Mouse (Mus musculus): ENCODE measurements around the gene Cacul1. TPM values are rescaled to one million over a fixed set of nuclear protein-coding genes. Genes with fewer than 3 reads are reported as not detected.

Cacul1 gene
- polyA plus RNA-seq, 1 experiment from 2014 or later, result 14.1 TPM

- H3K4me3 ChIP-seq (replicated peaks; ENCODE audit: low read length), result no peak overlapping the region
- H3K36me3 ChIP-seq (ENCODE audit: control insufficient read depth, insufficient read depth, low read length), result no peaks in the 10 kb centered on the region; the same call in 1 of the 2 replicates
- H3K9me3 ChIP-seq (replicated peaks; ENCODE audit: control insufficient read depth, low read length), result no peaks in the 10 kb centered on the region
- 70% methylated on average over 4 of the region's 4 CpGs for WGBS
- H3K9ac ChIP-seq (ENCODE audit: low read length), result no peak overlapping the region
- H3K27ac ChIP-seq (ENCODE audit: low read length), result no peak overlapping the region
- no peaks in the 10 kb centered on the region for H3K27me3 ChIP-seq (ENCODE audit: control insufficient read depth, insufficient read depth, low read length)
- no peak for ATAC-seq (ENCODE audit: insufficient read depth, low FRiP score)
- H3K4me2 ChIP-seq (ENCODE audit: low read depth, low read length), result no peak overlapping the region
- H3K4me1 ChIP-seq (ENCODE audit: control insufficient read depth, insufficient read depth, low read length), result no peaks in the 10 kb centered on the region
These were observed 25.9 kb downstream of the Cacul1 start for GRCm38 (mm10) chr19:60554866-60555438.

- Histone ChIP-seq H3K36me3 (ENCODE audit: control insufficient read depth, insufficient read depth, low read length) (no peaks in the 10 kb centered on the region), H3K9me3 (replicated peaks; ENCODE audit: control insufficient read depth, low read length) (no peaks in the 10 kb centered on the region), H3K9ac (ENCODE audit: low read length) (no peak overlapping the region), H3K27me3 (ENCODE audit: control insufficient read depth, insufficient read depth, low read length) (no peaks in the 10 kb centered on the region), H3K4me2 (ENCODE audit: low read depth, low read length) (no peak overlapping the region), H3K4me1 (ENCODE audit: control insufficient read depth, insufficient read depth, low read length) (no peaks in the 10 kb centered on the region), H3K4me3 (replicated peaks; ENCODE audit: low read length) (no peak overlapping the region), H3K27ac (ENCODE audit: low read length) (no peak overlapping the region)
- ATAC-seq (ENCODE audit: insufficient read depth, low FRiP score), result no peak
These were observed 27.3 kb downstream of the Cacul1 start for GRCm38 (mm10) chr19:60553501-60553900.

GRCm38 (mm10) chr19:60543302-60543701, 37.5 kb downstream of the Cacul1 start:
- Histone ChIP-seq H3K4me3 (replicated peaks; ENCODE audit: low read length) (no peak overlapping the region), H3K36me3 (ENCODE audit: control insufficient read depth, insufficient read depth, low read length) (peaks cover 7% of the 10 kb centered on the region; the same call in 1 of the 2 replicates), H3K27me3 (ENCODE audit: control insufficient read depth, insufficient read depth, low read length) (no peaks in the 10 kb centered on the region), H3K9ac (ENCODE audit: low read length) (no peak overlapping the region), H3K4me1 (ENCODE audit: control insufficient read depth, insufficient read depth, low read length) (no peaks in the 10 kb centered on the region), H3K27ac (ENCODE audit: low read length) (no peak overlapping the region), H3K4me2 (ENCODE audit: low read depth, low read length) (no peak overlapping the region), H3K9me3 (replicated peaks; ENCODE audit: control insufficient read depth, low read length) (no peaks in the 10 kb centered on the region)
- WGBS, result 91% methylated on average over 2 of the region's 2 CpGs
- ATAC-seq (ENCODE audit: insufficient read depth, low FRiP score), result no peak

- 83% methylated on average over 2 of the region's 2 CpGs for WGBS
- Histone ChIP-seq H3K27ac (ENCODE audit: low read length) (no peak overlapping the region), H3K9me3 (replicated peaks; ENCODE audit: control insufficient read depth, low read length) (no peaks in the 10 kb centered on the region), H3K4me3 (replicated peaks; ENCODE audit: low read length) (no peak overlapping the region), H3K4me1 (ENCODE audit: control insufficient read depth, insufficient read depth, low read length) (no peaks in the 10 kb centered on the region), H3K36me3 (ENCODE audit: control insufficient read depth, insufficient read depth, low read length) (no peaks in the 10 kb centered on the region), H3K4me2 (ENCODE audit: low read depth, low read length) (no peak overlapping the region), H3K9ac (ENCODE audit: low read length) (no peak overlapping the region), H3K27me3 (ENCODE audit: control insufficient read depth, insufficient read depth, low read length) (no peaks in the 10 kb centered on the region)
- no peak for ATAC-seq (ENCODE audit: insufficient read depth, low FRiP score)
These were observed 48.9 kb downstream of the Cacul1 start for GRCm38 (mm10) chr19:60531897-60532296.

- no peak for ATAC-seq (ENCODE audit: insufficient read depth, low FRiP score)
- H3K36me3 ChIP-seq (ENCODE audit: control insufficient read depth, insufficient read depth, low read length), result 0 out of 2 replicates have a peak, but pooled peaks cover 6% of the 10 kb centered on the region
- no peak overlapping the region for H3K9ac ChIP-seq (ENCODE audit: low read length)
- H3K27me3 ChIP-seq (ENCODE audit: control insufficient read depth, insufficient read depth, low read length), result no peaks in the 10 kb centered on the region
- WGBS, result 90% methylated on average over 1 of the region's 1 CpGs
- H3K4me1 ChIP-seq (ENCODE audit: control insufficient read depth, insufficient read depth, low read length), result no peaks in the 10 kb centered on the region
- no peak overlapping the region for H3K27ac ChIP-seq (ENCODE audit: low read length)
- H3K9me3 ChIP-seq (replicated peaks; ENCODE audit: control insufficient read depth, low read length), result no peaks in the 10 kb centered on the region
- H3K4me3 ChIP-seq (replicated peaks; ENCODE audit: low read length), result no peak overlapping the region
- H3K4me2 ChIP-seq (ENCODE audit: low read depth, low read length), result no peak overlapping the region
These were observed 50.7 kb downstream of the Cacul1 start for GRCm38 (mm10) chr19:60530171-60530570.

- Histone ChIP-seq H3K4me3 (replicated peaks; ENCODE audit: low read length) (no peak overlapping the region), H3K27me3 (ENCODE audit: control insufficient read depth, insufficient read depth, low read length) (no peaks in the 10 kb centered on the region), H3K9me3 (replicated peaks; ENCODE audit: control insufficient read depth, low read length) (no peaks in the 10 kb centered on the region), H3K36me3 (ENCODE audit: control insufficient read depth, insufficient read depth, low read length) (0 out of 2 replicates have a peak, but pooled peaks cover 6% of the 10 kb centered on the region), H3K4me1 (ENCODE audit: control insufficient read depth, insufficient read depth, low read length) (no peaks in the 10 kb centered on the region), H3K9ac (ENCODE audit: low read length) (no peak overlapping the region), H3K4me2 (ENCODE audit: low read depth, low read length) (no peak overlapping the region), H3K27ac (ENCODE audit: low read length) (no peak overlapping the region)
- WGBS, result 81% methylated on average over 1 of the region's 1 CpGs
- ATAC-seq (ENCODE audit: insufficient read depth, low FRiP score), result no peak
These were observed 51.5 kb downstream of the Cacul1 start for GRCm38 (mm10) chr19:60529302-60529701.

- H3K9ac ChIP-seq (ENCODE audit: low read length), result no peak overlapping the region
- ATAC-seq (ENCODE audit: insufficient read depth, low FRiP score), result no peak
- H3K27ac ChIP-seq (ENCODE audit: low read length), result no peak overlapping the region
- no peak overlapping the region for H3K4me3 ChIP-seq (replicated peaks; ENCODE audit: low read length)
- 87% methylated on average over 3 of the region's 3 CpGs for WGBS
- no peaks in the 10 kb centered on the region for H3K4me1 ChIP-seq (ENCODE audit: control insufficient read depth, insufficient read depth, low read length)
- 0 out of 2 replicates have a peak, but pooled peaks cover 6% of the 10 kb centered on the region for H3K36me3 ChIP-seq (ENCODE audit: control insufficient read depth, insufficient read depth, low read length)
- no peak overlapping the region for H3K4me2 ChIP-seq (ENCODE audit: low read depth, low read length)
- H3K9me3 ChIP-seq (replicated peaks; ENCODE audit: control insufficient read depth, low read length), result no peaks in the 10 kb centered on the region
- no peaks in the 10 kb centered on the region for H3K27me3 ChIP-seq (ENCODE audit: control insufficient read depth, insufficient read depth, low read length)
These were observed 52.2 kb downstream of the Cacul1 start for GRCm38 (mm10) chr19:60528602-60529001.

- WGBS, result 79% methylated on average over 4 of the region's 4 CpGs
- Histone ChIP-seq H3K4me2 (ENCODE audit: low read depth, low read length) (no peak overlapping the region), H3K4me1 (ENCODE audit: control insufficient read depth, insufficient read depth, low read length) (no peaks in the 10 kb centered on the region), H3K27me3 (ENCODE audit: control insufficient read depth, insufficient read depth, low read length) (no peaks in the 10 kb centered on the region), H3K9me3 (replicated peaks; ENCODE audit: control insufficient read depth, low read length) (no peaks in the 10 kb centered on the region), H3K4me3 (replicated peaks; ENCODE audit: low read length) (no peak overlapping the region), H3K9ac (ENCODE audit: low read length) (no peak overlapping the region), H3K27ac (ENCODE audit: low read length) (no peak overlapping the region), H3K36me3 (ENCODE audit: control insufficient read depth, insufficient read depth, low read length) (0 out of 2 replicates have a peak, but pooled peaks cover 6% of the 10 kb centered on the region)
- no peak for ATAC-seq (ENCODE audit: insufficient read depth, low FRiP score)
These were observed 53.9 kb downstream of the Cacul1 start for GRCm38 (mm10) chr19:60526876-60527275.

GRCm38 (mm10) chr19:60525086-60525485, 55.7 kb downstream of the Cacul1 start:
- no peak overlapping the region for H3K27ac ChIP-seq (ENCODE audit: low read length)
- no peaks in the 10 kb centered on the region for H3K4me1 ChIP-seq (ENCODE audit: control insufficient read depth, insufficient read depth, low read length)
- no peak overlapping the region for H3K9ac ChIP-seq (ENCODE audit: low read length)
- 85% methylated on average over 1 of the region's 1 CpGs for WGBS
- no peak for ATAC-seq (ENCODE audit: insufficient read depth, low FRiP score)
- H3K9me3 ChIP-seq (replicated peaks; ENCODE audit: control insufficient read depth, low read length), result no peaks in the 10 kb centered on the region
- H3K4me3 ChIP-seq (replicated peaks; ENCODE audit: low read length), result no peak overlapping the region
- H3K36me3 ChIP-seq (ENCODE audit: control insufficient read depth, insufficient read depth, low read length), result 0 out of 2 replicates have a peak, but pooled peaks cover 6% of the 10 kb centered on the region
- H3K4me2 ChIP-seq (ENCODE audit: low read depth, low read length), result no peak overlapping the region
- no peaks in the 10 kb centered on the region for H3K27me3 ChIP-seq (ENCODE audit: control insufficient read depth, insufficient read depth, low read length)

All from stomach, embryonic 16.5 days (tissue).